7 mouse cellular contexts compared by ENCODE assay signal in the genomic region with DNA sequence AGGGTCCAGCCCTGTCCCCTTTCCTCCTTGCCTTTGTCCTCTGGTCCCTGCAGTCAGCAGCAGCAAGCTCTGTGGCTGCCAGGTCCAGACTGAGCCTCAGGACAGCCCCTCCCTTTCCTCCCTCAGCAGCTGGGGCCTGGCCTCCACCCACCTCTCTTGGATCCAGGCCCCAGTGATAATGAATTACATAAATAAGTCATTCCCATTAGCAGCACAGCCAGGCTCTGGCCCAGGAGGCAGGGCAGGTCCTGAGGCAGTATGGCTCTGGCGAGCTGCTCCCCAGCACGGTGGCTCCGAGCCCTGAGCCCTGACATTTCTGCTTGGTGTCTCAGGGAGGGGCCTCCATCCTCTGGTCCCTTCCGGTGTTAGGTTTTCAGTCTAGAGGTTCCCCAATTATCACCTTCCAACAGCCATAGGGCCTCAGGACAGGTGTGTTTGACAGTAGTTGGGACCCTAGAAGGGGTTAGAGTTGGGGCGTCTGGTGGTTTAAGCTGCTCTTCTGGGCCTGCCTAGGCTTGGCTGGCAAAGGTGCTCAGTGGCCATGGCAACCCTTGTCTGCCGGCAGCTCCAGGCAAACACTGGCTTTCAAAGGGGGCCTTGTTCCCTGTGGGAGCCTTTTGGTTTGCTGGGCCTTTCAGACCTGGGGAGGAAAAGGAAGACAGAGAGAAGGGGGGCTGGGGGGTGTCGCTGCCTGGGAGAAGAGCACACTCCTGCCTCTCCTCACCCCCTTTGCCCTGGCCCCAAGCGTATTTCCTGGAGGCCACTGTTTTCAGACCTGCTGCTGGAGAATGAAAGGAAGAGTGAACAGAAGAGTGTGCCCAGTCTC. TPM values are rescaled to one million over a fixed set of nuclear protein-coding genes. Genes with fewer than 3 reads are reported as not detected.
DNase-seq lines count a peak whose midpoint lies in the region; ATAC-seq and TF ChIP-seq lines count a peak whose summit lies in the region.

No protein-coding gene starts in this region.

- H3K27ac ChIP-seq in embryonic facial prominence, embryonic 15.5 days (replicated peaks), result peak overlapping the region; percentile 85
- peak overlapping the region; percentile 84 for H3K27ac ChIP-seq in heart, embryonic 10.5 days
- peak overlapping the region; percentile 85 for H3K27ac ChIP-seq in kidney, embryonic 14.5 days (ENCODE audit: low read depth, low read length)
- H3K27ac ChIP-seq in limb, embryonic 14.5 days (replicated peaks; ENCODE audit: low read depth, low read length), result peak overlapping the region; percentile 83
- H3K27ac ChIP-seq in neural tube, embryonic 11.5 days (ENCODE audit: low read depth, low read length), result peak overlapping the region; percentile 98

- 0 out of 2 replicates have a peak overlapping the region, but pooled peaks have one; percentile 2 for H3K9ac ChIP-seq in embryonic facial prominence, embryonic 15.5 days
- peak overlapping the region; percentile 28; the same call in 1 of the 2 replicates for H3K9ac ChIP-seq in kidney, embryonic 14.5 days (ENCODE audit: low read depth, low read length)
- 0 out of 2 replicates have a peak overlapping the region, but pooled peaks have one; percentile 32 for H3K9ac ChIP-seq in limb, embryonic 14.5 days (ENCODE audit: low read depth, low read length, severe bottlenecking)
- H3K9ac ChIP-seq in neural tube, embryonic 11.5 days (ENCODE audit: low read length), result peak overlapping the region; percentile 52

- H3K4me3 ChIP-seq in embryonic facial prominence, embryonic 15.5 days (replicated peaks), result no peak overlapping the region
- H3K4me3 ChIP-seq in heart, embryonic 10.5 days, result 0 out of 2 replicates have a peak overlapping the region, but pooled peaks have one; percentile 1
- H3K4me3 ChIP-seq in kidney, embryonic 14.5 days (ENCODE audit: low read length), result no peak overlapping the region
- H3K4me3 ChIP-seq in limb, embryonic 14.5 days (replicated peaks; ENCODE audit: low read length), result no peak overlapping the region
- no peak overlapping the region for H3K4me3 ChIP-seq in neural tube, embryonic 11.5 days (ENCODE audit: low read depth, low read length)

- no peaks in the 10 kb centered on the region for H3K9me3 ChIP-seq in embryonic facial prominence, embryonic 15.5 days (replicated peaks)
- no peaks in the 10 kb centered on the region for H3K9me3 ChIP-seq in heart, embryonic 10.5 days
- H3K9me3 ChIP-seq in kidney, embryonic 14.5 days (ENCODE audit: control insufficient read depth, low read length), result no peaks in the 10 kb centered on the region
- no peaks in the 10 kb centered on the region for H3K9me3 ChIP-seq in limb, embryonic 14.5 days (ENCODE audit: control insufficient read depth, low read length)
- no peaks in the 10 kb centered on the region for H3K9me3 ChIP-seq in neural tube, embryonic 11.5 days (ENCODE audit: control insufficient read depth, low read length)

- peaks cover 76% of the 10 kb centered on the region for H3K4me1 ChIP-seq in embryonic facial prominence, embryonic 15.5 days
- peaks cover 87% of the 10 kb centered on the region for H3K4me1 ChIP-seq in heart, embryonic 10.5 days
- H3K4me1 ChIP-seq in kidney, embryonic 14.5 days (ENCODE audit: control insufficient read depth, insufficient read depth, low read length), result peaks cover 56% of the 10 kb centered on the region
- peaks cover 49% of the 10 kb centered on the region for H3K4me1 ChIP-seq in limb, embryonic 14.5 days (ENCODE audit: control insufficient read depth, insufficient read depth, low read length)
- H3K4me1 ChIP-seq in neural tube, embryonic 11.5 days (ENCODE audit: control insufficient read depth, insufficient read depth, low read length), result peaks cover 65% of the 10 kb centered on the region

- H3K27me3 ChIP-seq in embryonic facial prominence, embryonic 15.5 days, result no peaks in the 10 kb centered on the region
- no peaks in the 10 kb centered on the region for H3K27me3 ChIP-seq in heart, embryonic 10.5 days (ENCODE audit: insufficient read depth, poor library complexity, severe bottlenecking)
- H3K27me3 ChIP-seq in kidney, embryonic 14.5 days (ENCODE audit: control insufficient read depth, insufficient read depth, low read length), result no peaks in the 10 kb centered on the region
- H3K27me3 ChIP-seq in limb, embryonic 14.5 days (ENCODE audit: control insufficient read depth, insufficient read depth, low read length), result no peaks in the 10 kb centered on the region
- H3K27me3 ChIP-seq in neural tube, embryonic 11.5 days (ENCODE audit: control insufficient read depth, insufficient read depth, low read length), result no peaks in the 10 kb centered on the region

- no peak for TF ChIP-seq POLR2A in brain, embryonic 14.5 days (IDR thresholded peaks at IDR 0.05; ENCODE audit: borderline replicate concordance, extremely low read depth, insufficient read depth, insufficient read length, poor library complexity, severe bottlenecking)
- no peak for TF ChIP-seq POLR2A in limb, embryonic 14.5 days (IDR thresholded peaks at IDR 0.05; ENCODE audit: borderline replicate concordance, extremely low read depth, insufficient read depth, insufficient read length)

- peak overlapping the region; percentile 3; the same call in 1 of the 2 replicates for H3K4me2 ChIP-seq in embryonic facial prominence, embryonic 15.5 days (replicated peaks)
- no peak overlapping the region; the same call in 1 of the 2 replicates for H3K4me2 ChIP-seq in kidney, embryonic 14.5 days (replicated peaks; ENCODE audit: low read depth, low read length)
- H3K4me2 ChIP-seq in limb, embryonic 14.5 days (replicated peaks; ENCODE audit: low read depth, low read length, severe bottlenecking), result peak overlapping the region; percentile 15
- H3K4me2 ChIP-seq in neural tube, embryonic 11.5 days (ENCODE audit: low read depth), result peak overlapping the region; percentile 22

- DNase-seq in brain, embryonic 14.5 days (ENCODE audit: low read depth), result peak; percentile 97
- DNase-seq in heart, embryonic 10.5 days (ENCODE audit: low spot score), result no peak
- peak; percentile 63 for DNase-seq in limb, embryonic 14.5 days (ENCODE audit: low spot score)
- DNase-seq in neural tube, embryonic 11.5 days (ENCODE audit: low spot score), result peak; percentile 82
- DNase-seq in yolk sac, embryonic 10.5 days (ENCODE audit: low spot score), result peak; percentile 53

- WGBS in embryonic facial prominence, embryonic 15.5 days, result 16% methylated on average over 8 of the region's 8 CpGs
- 10% methylated on average over 8 of the region's 8 CpGs for WGBS in heart, embryonic 10.5 days
- WGBS in kidney, embryonic 14.5 days, result 8% methylated on average over 8 of the region's 8 CpGs
- 10% methylated on average over 8 of the region's 8 CpGs for WGBS in limb, embryonic 14.5 days
- WGBS in neural tube, embryonic 11.5 days, result 7% methylated on average over 8 of the region's 8 CpGs

- no peak for TF ChIP-seq CTCF in brain, embryonic 14.5 days (IDR thresholded peaks at IDR 0.05; ENCODE audit: borderline replicate concordance, extremely low read depth, insufficient read depth, insufficient read length)

- ATAC-seq in embryonic facial prominence, embryonic 15.5 days (ENCODE audit: insufficient number of reproducible peaks, low FRiP score, low TSS enrichment, low read depth), result peak; percentile 76
- peak; percentile 85 for ATAC-seq in kidney, embryonic 14.5 days (ENCODE audit: low FRiP score, low TSS enrichment)
- ATAC-seq in limb, embryonic 14.5 days (ENCODE audit: low FRiP score, low read depth), result peak; percentile 68
- peak; percentile 89 for ATAC-seq in neural tube, embryonic 11.5 days (ENCODE audit: insufficient read depth, low FRiP score, low TSS enrichment)

- H3K36me3 ChIP-seq in embryonic facial prominence, embryonic 15.5 days, result 0 out of 2 replicates have a peak, but pooled peaks cover 3% of the 10 kb centered on the region
- 0 out of 2 replicates have a peak, but pooled peaks cover 5% of the 10 kb centered on the region for H3K36me3 ChIP-seq in heart, embryonic 10.5 days
- H3K36me3 ChIP-seq in kidney, embryonic 14.5 days (ENCODE audit: control insufficient read depth, insufficient read depth, low read length), result no peaks in the 10 kb centered on the region
- H3K36me3 ChIP-seq in limb, embryonic 14.5 days (ENCODE audit: control insufficient read depth, insufficient read depth, low read length), result no peaks in the 10 kb centered on the region
- peaks cover 2% of the 10 kb centered on the region; the same call in 1 of the 2 replicates for H3K36me3 ChIP-seq in neural tube, embryonic 11.5 days (ENCODE audit: control insufficient read depth, insufficient read depth, low read length)

RNA-seq across cellular contexts. Expression of a gene that starts 21.2 kb away (rescaled TPM):
- 33.1 and 53.2 TPM in 2 replicates for polyA plus RNA-seq in brain, embryonic 14.5 days (2012; rRNA removed)
- polyA plus RNA-seq in embryonic facial prominence, embryonic 15.5 days (2015; fragmentation: Nextera tagmentation; extraction: Ambion mirVana), result 35.4 and 38.7 TPM in 2 replicates
- polyA plus RNA-seq in heart, embryonic 10.5 days (2016; fragmentation: Nextera tagmentation; extraction: Ambion mirVana), result 15.1 and 17.9 TPM in 2 replicates
- 13.2 and 17.0 TPM in 2 replicates for polyA plus RNA-seq in kidney, embryonic 14.5 days (2014; fragmentation: Nextera tagmentation; extraction: Ambion mirVana)
- polyA plus RNA-seq in limb, embryonic 14.5 days (2012; rRNA removed), result 40.6 and 44.5 TPM in 2 replicates
- polyA plus RNA-seq in limb, embryonic 14.5 days (2014; fragmentation: Nextera tagmentation; extraction: Ambion mirVana), result 20.9 and 25.5 TPM in 2 replicates
- polyA plus RNA-seq in neural tube, embryonic 11.5 days (2014; fragmentation: Nextera tagmentation; extraction: Ambion mirVana), result 18.2 and 21.3 TPM in 2 replicates

RNA-seq across cellular contexts. Expression of a gene that starts 51.0 kb away (rescaled TPM):
- polyA plus RNA-seq in brain, embryonic 14.5 days (2012; rRNA removed), result 45.0 and 58.4 TPM in 2 replicates
- polyA plus RNA-seq in embryonic facial prominence, embryonic 15.5 days (2015; fragmentation: Nextera tagmentation; extraction: Ambion mirVana), result 37.5 and 39.6 TPM in 2 replicates
- polyA plus RNA-seq in heart, embryonic 10.5 days (2016; fragmentation: Nextera tagmentation; extraction: Ambion mirVana), result 24.2 and 34.1 TPM in 2 replicates
- 39.4 and 50.7 TPM in 2 replicates for polyA plus RNA-seq in kidney, embryonic 14.5 days (2014; fragmentation: Nextera tagmentation; extraction: Ambion mirVana)
- 35.3 and 38.9 TPM in 2 replicates for polyA plus RNA-seq in limb, embryonic 14.5 days (2012; rRNA removed)
- polyA plus RNA-seq in limb, embryonic 14.5 days (2014; fragmentation: Nextera tagmentation; extraction: Ambion mirVana), result 42.7 and 44.1 TPM in 2 replicates
- 76.2 and 78.4 TPM in 2 replicates for polyA plus RNA-seq in neural tube, embryonic 11.5 days (2014; fragmentation: Nextera tagmentation; extraction: Ambion mirVana)

Comparison
In these comparisons a context has a peak if more than half of its experiments do, and no peak if none do; other contexts are left out.
1. H3K9ac ChIP-seq: peak in every context shown above with its lines; median percentile 52 in neural tube, embryonic 11.5 days; 32 in limb, embryonic 14.5 days; 28 in kidney, embryonic 14.5 days; 2 in embryonic facial prominence, embryonic 15.5 days.